Mouse (Mus musculus): ENCODE data around the gene Pear1. TPM values are rescaled to one million over a fixed set of nuclear protein-coding genes. Genes with fewer than 3 reads are reported as not detected.

The Pear1 gene
- total and polyA plus RNA-seq, 3 experiments, result 0.20 to 1.2 (median 0.46) TPM

DNA sequence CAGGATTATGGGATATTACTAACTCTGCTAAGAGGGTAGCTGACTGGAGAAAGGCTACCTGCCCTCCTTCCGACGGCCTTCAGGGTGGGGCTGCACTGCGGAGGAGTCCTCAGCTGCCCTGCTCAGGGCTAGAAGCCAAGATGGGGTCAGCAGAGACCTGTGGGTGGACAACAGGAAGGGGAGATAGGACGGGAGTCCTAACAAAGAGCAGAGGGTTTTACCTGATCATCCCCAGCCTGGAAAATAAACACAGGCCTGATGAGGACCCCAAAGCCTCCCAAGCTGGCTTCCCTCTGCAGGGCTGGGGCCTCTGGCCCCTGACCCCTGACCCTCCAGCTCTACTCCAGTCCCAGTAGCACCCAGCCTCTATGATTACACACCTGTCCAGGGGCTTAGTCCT is 60.9 kb downstream of the Pear1 start:
- dilution Hi-C loops (cut with MboI; ENCODE audit: extremely low pct_ligation_motif_present, extremely low pct_unique_long_range_greater_than_20kb, low sequenced_read_pairs) (no loop called here), in situ Hi-C loops (cut with MboI; ENCODE audit: low pct_ligation_motif_present, low pct_unique_long_range_greater_than_20kb, low sequenced_read_pairs) (no loop called here)
- H3K4me2 ChIP-seq (ENCODE audit: insufficient read depth, low read depth, poor library complexity, severe bottlenecking), result no peak overlapping the region
- H3K4me1 ChIP-seq (ENCODE audit: control insufficient read depth in 1 of 2, insufficient read depth in 2 of 2), result peaks cover 8 to 30% of the 10 kb centered on the region in 2 experiments
- TF ChIP-seq MXI1 (IDR thresholded peaks at IDR 0.05; ENCODE audit: low read depth, low read length), result no peak
- no peak for TF ChIP-seq ZNF384 (IDR thresholded peaks at IDR 0.05; ENCODE audit: low read depth, low read length)
- no peak for TF ChIP-seq MAZ (IDR thresholded peaks at IDR 0.05; ENCODE audit: low read depth, low read length)
- no peak for TF ChIP-seq ELF1 (IDR thresholded peaks at IDR 0.05; ENCODE audit: low read depth, low read length)
- no peak for TF ChIP-seq IRF4 (IDR thresholded peaks at IDR 0.05; ENCODE audit: low read depth, low read length)
- TF ChIP-seq TBP (conservative IDR thresholded peaks at IDR 0.05; ENCODE audit: low read depth, low read length), result no peak
- no peak for TF ChIP-seq ZMIZ1 (IDR thresholded peaks at IDR 0.05; ENCODE audit: low read depth, low read length)
- no peak for TF ChIP-seq ZC3H11A (IDR thresholded peaks at IDR 0.05; ENCODE audit: low read depth, low read length)
- TF ChIP-seq JUND (conservative IDR thresholded peaks at IDR 0.05; ENCODE audit: low read depth, low read length), result no peak
- no peaks in the 10 kb centered on the region for H3K9me3 ChIP-seq (replicated peaks; ENCODE audit: low read length)
- H3K79me2 ChIP-seq (replicated peaks; ENCODE audit: control insufficient read depth, extremely low read depth, insufficient read depth, poor library complexity, severe bottlenecking), result no peaks in the 10 kb centered on the region
- no peak overlapping the region for H3K4me3 ChIP-seq (replicated peaks in 1 of 3; ENCODE audit: low read depth in 2 of 3, low read length in 2 of 3, poor library complexity in 1 of 3)
- DNase-seq (ENCODE audit: extremely low read depth), result no peak
- no peak overlapping the region for H3K27ac ChIP-seq (ENCODE audit: insufficient read depth, low read depth)
- no peak overlapping the region for H3K9ac ChIP-seq (ENCODE audit: insufficient read depth, low read depth)
- H3K36me3 ChIP-seq (replicated peaks in 1 of 2; ENCODE audit: control insufficient read depth in 1 of 2, insufficient read depth in 1 of 2, low read length in 1 of 2), result no peaks in the 10 kb centered on the region
- H3K27me3 ChIP-seq (replicated peaks), result peaks cover 13% of the 10 kb centered on the region

DNA sequence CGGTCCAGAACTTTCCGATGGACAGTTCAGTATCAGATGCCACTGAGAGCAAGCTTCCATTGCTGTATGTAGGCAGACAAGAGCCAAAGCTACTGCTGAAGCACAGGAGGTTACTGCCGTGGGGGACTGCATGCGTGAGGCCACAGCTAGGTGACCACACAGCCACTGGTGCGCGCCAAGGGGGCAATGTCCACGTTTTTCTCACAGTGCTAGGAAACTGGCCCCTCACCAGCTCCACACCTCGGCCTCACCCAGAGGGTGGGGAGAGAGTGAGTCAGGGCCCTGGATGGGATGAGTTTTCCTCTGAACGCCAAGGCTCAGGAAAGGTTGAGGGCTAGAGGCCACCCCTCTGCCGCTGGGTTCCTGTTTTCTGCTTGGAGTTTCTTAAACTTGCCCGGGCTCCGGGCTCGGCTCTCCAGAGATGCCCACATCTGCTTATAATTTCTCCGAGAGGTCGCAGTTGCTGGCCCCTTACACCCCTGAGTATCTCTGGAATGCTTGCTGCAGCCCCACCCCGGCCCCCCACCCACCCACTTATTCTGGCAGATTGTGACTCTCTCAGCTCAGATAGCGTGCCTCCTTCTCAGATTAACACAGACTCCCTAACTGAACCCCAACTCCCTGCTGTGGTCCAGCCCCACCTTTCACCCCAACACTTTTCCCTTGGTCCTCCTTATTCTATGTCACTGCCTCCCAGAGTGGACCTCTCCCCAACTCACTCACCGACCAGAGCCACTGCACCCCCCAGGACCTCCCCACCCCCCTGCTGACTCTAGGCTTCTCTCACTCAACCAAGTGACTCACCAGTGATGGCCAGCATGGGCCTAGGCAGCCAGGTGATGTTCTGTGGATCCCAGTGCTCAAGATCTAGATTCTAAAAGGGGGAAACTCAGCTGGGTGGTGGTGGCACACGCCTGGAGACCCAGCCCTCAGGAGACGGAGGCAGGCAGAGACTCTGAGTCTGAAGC is 62.4 kb downstream of the Pear1 start:
- no peak overlapping the region for H3K9ac ChIP-seq (ENCODE audit: insufficient read depth, low read depth)
- no peak overlapping the region for H3K4me3 ChIP-seq (replicated peaks in 1 of 3; ENCODE audit: low read depth in 2 of 3, low read length in 2 of 3, poor library complexity in 1 of 3)
- dilution Hi-C loops (cut with MboI; ENCODE audit: extremely low pct_ligation_motif_present, extremely low pct_unique_long_range_greater_than_20kb, low sequenced_read_pairs), result no loop called here
- no peaks in the 10 kb centered on the region for H3K9me3 ChIP-seq (replicated peaks; ENCODE audit: low read length)
- H3K4me2 ChIP-seq (ENCODE audit: insufficient read depth, low read depth, poor library complexity, severe bottlenecking), result no peak overlapping the region
- no peaks in the 10 kb centered on the region for H3K79me2 ChIP-seq (replicated peaks; ENCODE audit: control insufficient read depth, extremely low read depth, insufficient read depth, poor library complexity, severe bottlenecking)
- H3K27me3 ChIP-seq (replicated peaks), result peaks cover 19% of the 10 kb centered on the region
- in situ Hi-C loops (cut with MboI; ENCODE audit: low pct_ligation_motif_present, low pct_unique_long_range_greater_than_20kb, low sequenced_read_pairs), result no loop called here
- no peak for TF ChIP-seq ZKSCAN1 (IDR thresholded peaks at IDR 0.05; ENCODE audit: borderline replicate concordance, low read depth, low read length)
- no peak for TF ChIP-seq CHD1 (IDR thresholded peaks at IDR 0.05; ENCODE audit: low read depth, low read length)
- no peak for TF ChIP-seq NRF1 (IDR thresholded peaks at IDR 0.05; ENCODE audit: low read depth, low read length)
- TF ChIP-seq SMC3 (IDR thresholded peaks at IDR 0.05; ENCODE audit: low read depth, low read length), result no peak
- no peak for TF ChIP-seq POLR2A (IDR thresholded peaks at IDR 0.05; ENCODE audit: low read depth, low read length)
- TF ChIP-seq MAZ (IDR thresholded peaks at IDR 0.05; ENCODE audit: low read depth, low read length), result no peak
- no peak for TF ChIP-seq PAX5 (IDR thresholded peaks at IDR 0.05; ENCODE audit: low read length)
- TF ChIP-seq ETS1 (conservative IDR thresholded peaks at IDR 0.05; ENCODE audit: low read depth, low read length), result no peak
- no peak for TF ChIP-seq TBP (conservative IDR thresholded peaks at IDR 0.05; ENCODE audit: low read depth, low read length)
- TF ChIP-seq USF1 (IDR thresholded peaks at IDR 0.05; ENCODE audit: low read depth, low read length), result no peak
- no peak for TF ChIP-seq ZNF384 (IDR thresholded peaks at IDR 0.05; ENCODE audit: low read depth, low read length)
- no peak for TF ChIP-seq MAX (IDR thresholded peaks at IDR 0.05; ENCODE audit: low read length)
- no peak for TF ChIP-seq KAT2A (IDR thresholded peaks at IDR 0.05; ENCODE audit: insufficient replicate concordance, low read length)
- TF ChIP-seq ZMIZ1 (IDR thresholded peaks at IDR 0.05; ENCODE audit: low read depth, low read length), result no peak
- no peak for TF ChIP-seq HCFC1 (IDR thresholded peaks at IDR 0.05; ENCODE audit: low read depth, low read length)
- TF ChIP-seq EP300 (IDR thresholded peaks at IDR 0.05; ENCODE audit: low read length), result no peak
- TF ChIP-seq ZC3H11A (IDR thresholded peaks at IDR 0.05; ENCODE audit: low read depth, low read length), result no peak
- no peak for TF ChIP-seq TCF12 (IDR thresholded peaks at IDR 0.05; ENCODE audit: low read depth, low read length)
- no peak for TF ChIP-seq ELF1 (IDR thresholded peaks at IDR 0.05; ENCODE audit: low read depth, low read length)
- no peak for DNase-seq (ENCODE audit: extremely low read depth)
- no peaks in the 10 kb centered on the region for H3K36me3 ChIP-seq (replicated peaks in 1 of 2; ENCODE audit: control insufficient read depth in 1 of 2, insufficient read depth in 1 of 2, low read length in 1 of 2)
- H3K4me1 ChIP-seq (ENCODE audit: control insufficient read depth in 1 of 2, insufficient read depth in 2 of 2), result peaks cover 8 to 28% of the 10 kb centered on the region in 2 experiments
- H3K27ac ChIP-seq (ENCODE audit: insufficient read depth, low read depth), result no peak overlapping the region

All from CH12.LX (cell line).